In the genomic region with DNA sequence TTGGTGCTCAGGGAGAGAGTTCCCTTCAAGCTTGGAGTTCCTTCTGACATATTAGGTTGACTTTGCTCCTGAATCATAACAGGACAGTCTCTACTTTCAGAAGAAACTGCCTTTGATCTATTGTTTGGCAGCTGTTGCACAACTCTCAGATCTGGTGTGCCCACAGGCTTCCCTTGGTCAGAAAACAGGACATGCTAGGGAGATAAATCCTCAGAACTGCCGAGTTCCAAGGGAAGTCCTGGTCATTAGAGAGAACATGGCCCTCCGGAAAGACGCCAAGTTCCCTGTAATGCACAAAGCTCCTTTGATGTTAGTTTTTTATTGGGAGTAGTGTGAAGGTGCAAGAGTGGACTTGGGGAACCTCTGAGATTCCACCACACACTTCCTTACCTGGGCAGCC, we compare ENCODE assay signal across 14 mouse cellular contexts. TPM values are rescaled to one million over a fixed set of nuclear protein-coding genes. Genes with fewer than 3 reads are reported as not detected.
DNase-seq lines count a peak whose midpoint lies in the region; ATAC-seq lines count a peak whose summit lies in the region.
"Had no signal": no experiment of that assay in that cellular context is flagged by ENCODE, and none has a peak within 500 bp of the region (broad histone marks: within the 10 kb centered on the region; RNA-seq: fewer than 3 reads in every experiment).

No protein-coding gene starts in this region.

- H3K9ac ChIP-seq in heart, embryonic 12.5 days, result no peak overlapping the region
- no peak overlapping the region for H3K9ac ChIP-seq in lung, embryonic 16.5 days (ENCODE audit: low read length)
- H3K9ac ChIP-seq: neural tube, embryonic 15.5 days had no signal

- 0 out of 2 replicates have a peak, but pooled peaks cover 5% of the 10 kb centered on the region for H3K4me1 ChIP-seq in heart, embryonic 12.5 days (replicated peaks)
- no peaks in the 10 kb centered on the region for H3K4me1 ChIP-seq in heart, embryonic 10.5 days
- peaks cover 29% of the 10 kb centered on the region for H3K4me1 ChIP-seq in lung, embryonic 16.5 days (replicated peaks; ENCODE audit: control insufficient read depth, insufficient read depth, low read length)

- H3K4me2 ChIP-seq in heart, embryonic 12.5 days, result no peak overlapping the region
- no peak overlapping the region for H3K4me2 ChIP-seq in lung, embryonic 16.5 days (ENCODE audit: low read depth, low read length)
- H3K4me2 ChIP-seq: neural tube, embryonic 15.5 days had no signal

- H3K9me3 ChIP-seq in heart, embryonic 12.5 days (replicated peaks), result no peaks in the 10 kb centered on the region
- no peaks in the 10 kb centered on the region for H3K9me3 ChIP-seq in heart, embryonic 10.5 days
- H3K9me3 ChIP-seq in lung, embryonic 16.5 days (ENCODE audit: control insufficient read depth, low read length), result no peaks in the 10 kb centered on the region
- H3K9me3 ChIP-seq: neural tube, embryonic 15.5 days had no signal

- no peak overlapping the region for H3K4me3 ChIP-seq in heart, embryonic 12.5 days
- H3K4me3 ChIP-seq in heart, embryonic 10.5 days, result no peak overlapping the region
- no peak overlapping the region for H3K4me3 ChIP-seq in lung, embryonic 16.5 days (ENCODE audit: low read length)
- H3K4me3 ChIP-seq: erythroblast, embryonic 14.5 days; neural tube, embryonic 15.5 days had no signal

- no peak overlapping the region for H3K27ac ChIP-seq in heart, embryonic 12.5 days (ENCODE audit: poor library complexity, severe bottlenecking)
- H3K27ac ChIP-seq in heart, embryonic 10.5 days, result no peak overlapping the region
- peak overlapping the region; percentile 79 for H3K27ac ChIP-seq in lung, embryonic 16.5 days (ENCODE audit: low read length)
- H3K27ac ChIP-seq: neural tube, embryonic 15.5 days had no signal

- ATAC-seq in heart, embryonic 12.5 days (ENCODE audit: insufficient number of reproducible peaks, low FRiP score), result 0 out of 2 replicates have a peak, but pooled peaks have one; percentile 34
- no peak for ATAC-seq in lung, embryonic 16.5 days (ENCODE audit: low read depth)
- no peak for ATAC-seq in erythroblast, adult 5-6 weeks (replicated peaks; ENCODE audit: low FRiP score, poor library complexity, severe bottlenecking)
- ATAC-seq: activated CD4-positive, CD25-positive, alpha-beta regulatory T cell, adult 4 months; CD4-positive, CD25-positive, alpha-beta regulatory T cell, adult 4 months had no signal

- 57% methylated on average over 3 of the region's 3 CpGs for WGBS in heart, embryonic 12.5 days
- WGBS in heart, embryonic 10.5 days, result 52% methylated on average over 3 of the region's 3 CpGs
- 57% methylated on average over 3 of the region's 3 CpGs for WGBS in lung, embryonic 16.5 days

- no peaks in the 10 kb centered on the region for H3K36me3 ChIP-seq in heart, embryonic 12.5 days
- no peaks in the 10 kb centered on the region for H3K36me3 ChIP-seq in heart, embryonic 10.5 days
- H3K36me3 ChIP-seq in lung, embryonic 16.5 days (ENCODE audit: control insufficient read depth, insufficient read depth, low read length), result no peaks in the 10 kb centered on the region
- H3K36me3 ChIP-seq: neural tube, embryonic 15.5 days had no signal

- DNase-seq in heart, embryonic 10.5 days (ENCODE audit: low spot score), result no peak
- peak; percentile 29 for DNase-seq in urinary bladder, postnatal 14 days (ENCODE audit: low spot score)
- no peak for DNase-seq in urinary bladder, adult 2 months (ENCODE audit: low spot score)
- DNase-seq in ovary, postnatal 10 days (ENCODE audit: low spot score), result no peak
- DNase-seq: thymus, adult 2 months had no signal

- H3K27me3 ChIP-seq in heart, embryonic 12.5 days (replicated peaks), result no peaks in the 10 kb centered on the region
- H3K27me3 ChIP-seq in heart, embryonic 10.5 days (ENCODE audit: insufficient read depth, poor library complexity, severe bottlenecking), result no peaks in the 10 kb centered on the region
- H3K27me3 ChIP-seq in lung, embryonic 16.5 days (ENCODE audit: control insufficient read depth, insufficient read depth, low read depth, low read length), result no peaks in the 10 kb centered on the region
- H3K27me3 ChIP-seq: neural tube, embryonic 15.5 days had no signal

RNA-seq across cellular contexts. Expression of a gene that starts 35.5 kb away (rescaled TPM):
- polyA plus RNA-seq in heart, embryonic 12.5 days (2016; fragmentation: Nextera tagmentation; extraction: Ambion mirVana), result not detected in 2 replicates
- not detected in 2 replicates for polyA plus RNA-seq in heart, embryonic 10.5 days (2016; fragmentation: Nextera tagmentation; extraction: Ambion mirVana)
- polyA plus RNA-seq in urinary bladder, adult 2 months (2012; rRNA removed), result 0.13 and 0.19 TPM in 2 replicates
- 0.24 and 0.39 TPM in 2 replicates for polyA plus RNA-seq in lung, embryonic 16.5 days (2015; fragmentation: Nextera tagmentation; extraction: Ambion mirVana)
- not detected in 2 replicates for total RNA-seq in erythroblast, adult 5-6 weeks (2015; ENCODE audit: low replicate concordance)
- not detected in 2 replicates for total RNA-seq in erythroblast, adult 5-6 weeks (2017; ENCODE audit: low replicate concordance)
- total RNA-seq: hematopoietic stem cell, adult 5-6 weeks; layer of hippocampus, postnatal 10 days had no signal
- polyA plus RNA-seq: activated CD4-positive, CD25-positive, alpha-beta regulatory T cell, adult 4 months; CD4-positive, CD25-positive, alpha-beta regulatory T cell, adult 4 months; erythroblast, embryonic 14.5 days; neural tube, embryonic 15.5 days had no signal
